Mouse (Mus musculus): ENCODE measurements around the gene Foxc2. TPM values are rescaled to one million over a fixed set of nuclear protein-coding genes. Genes with fewer than 3 reads are reported as not detected.
A peak's percentile ranks its signal among the peaks of the same experiment; 100 is the strongest.

The Foxc2 gene
- polyA plus RNA-seq, 1 experiment from 2014 or later, result 0.48 TPM

- H3K9ac ChIP-seq (ENCODE audit: low read depth, low read length), result no peak overlapping the region
Measured at GRCm38 (mm10) chr8:121126191-121126590, 10.2 kb downstream of the Foxc2 start.

GRCm38 (mm10) chr8:121126694-121127093, 10.7 kb downstream of the Foxc2 start:
- no peak for TF ChIP-seq CTCF (IDR thresholded peaks at IDR 0.05; ENCODE audit: low read depth)
- peaks cover 92% of the 10 kb centered on the region for H3K27me3 ChIP-seq (replicated peaks; ENCODE audit: control insufficient read depth, insufficient read depth, low read length)
- ATAC-seq, result no peak
- H3K4me2 ChIP-seq (replicated peaks; ENCODE audit: low read depth), result peak overlapping the region; percentile 64; the same call in 1 of the 2 replicates
- no peak overlapping the region for H3K27ac ChIP-seq (ENCODE audit: low read depth, low read length)
- H3K9me3 ChIP-seq (ENCODE audit: control insufficient read depth), result no peaks in the 10 kb centered on the region
- no peak overlapping the region; the same call in 1 of the 2 replicates for H3K4me3 ChIP-seq (ENCODE audit: low read depth, low read length)
- WGBS, result 15% methylated on average over 6 of the region's 6 CpGs
- H3K4me1 ChIP-seq (replicated peaks; ENCODE audit: control insufficient read depth, insufficient read depth, low read length), result no peaks in the 10 kb centered on the region
- H3K36me3 ChIP-seq (ENCODE audit: control insufficient read depth, insufficient read depth), result no peaks in the 10 kb centered on the region
- H3K9ac ChIP-seq (ENCODE audit: low read depth, low read length), result no peak overlapping the region

More at GRCm38 (mm10) chr8:121126191-121126590, 10.2 kb downstream of the Foxc2 start:
- no peak overlapping the region for H3K27ac ChIP-seq (ENCODE audit: low read depth, low read length)
- peaks cover 97% of the 10 kb centered on the region for H3K27me3 ChIP-seq (replicated peaks; ENCODE audit: control insufficient read depth, insufficient read depth, low read length)
- no peaks in the 10 kb centered on the region for H3K9me3 ChIP-seq (ENCODE audit: control insufficient read depth)
- H3K4me1 ChIP-seq (replicated peaks; ENCODE audit: control insufficient read depth, insufficient read depth, low read length), result no peaks in the 10 kb centered on the region
- no peaks in the 10 kb centered on the region for H3K36me3 ChIP-seq (ENCODE audit: control insufficient read depth, insufficient read depth)
- TF ChIP-seq CTCF (IDR thresholded peaks at IDR 0.05; ENCODE audit: low read depth), result no peak
- no peak for ATAC-seq
- H3K4me2 ChIP-seq (replicated peaks; ENCODE audit: low read depth), result peak overlapping the region; percentile 64
- WGBS, result 9% methylated on average over 6 of the region's 6 CpGs
- peak overlapping the region; percentile 32 for H3K4me3 ChIP-seq (ENCODE audit: low read depth, low read length)

- Histone ChIP-seq H3K36me3 (ENCODE audit: control insufficient read depth, insufficient read depth) (no peaks in the 10 kb centered on the region), H3K9ac (ENCODE audit: low read depth, low read length) (no peak overlapping the region), H3K27me3 (replicated peaks; ENCODE audit: control insufficient read depth, insufficient read depth, low read length) (peaks cover 86% of the 10 kb centered on the region), H3K4me2 (replicated peaks; ENCODE audit: low read depth) (0 out of 2 replicates have a peak overlapping the region, but pooled peaks have one; percentile 64), H3K27ac (ENCODE audit: low read depth, low read length) (no peak overlapping the region), H3K4me1 (replicated peaks; ENCODE audit: control insufficient read depth, insufficient read depth, low read length) (no peaks in the 10 kb centered on the region), H3K4me3 (ENCODE audit: low read depth, low read length) (no peak overlapping the region), H3K9me3 (ENCODE audit: control insufficient read depth) (no peaks in the 10 kb centered on the region)
- 4% methylated on average over 11 of the region's 11 CpGs for WGBS
- TF ChIP-seq CTCF (IDR thresholded peaks at IDR 0.05; ENCODE audit: low read depth), result no peak
- no peak for ATAC-seq
Measured at GRCm38 (mm10) chr8:121127291-121127701, 11.3 kb downstream of the Foxc2 start.

DNA sequence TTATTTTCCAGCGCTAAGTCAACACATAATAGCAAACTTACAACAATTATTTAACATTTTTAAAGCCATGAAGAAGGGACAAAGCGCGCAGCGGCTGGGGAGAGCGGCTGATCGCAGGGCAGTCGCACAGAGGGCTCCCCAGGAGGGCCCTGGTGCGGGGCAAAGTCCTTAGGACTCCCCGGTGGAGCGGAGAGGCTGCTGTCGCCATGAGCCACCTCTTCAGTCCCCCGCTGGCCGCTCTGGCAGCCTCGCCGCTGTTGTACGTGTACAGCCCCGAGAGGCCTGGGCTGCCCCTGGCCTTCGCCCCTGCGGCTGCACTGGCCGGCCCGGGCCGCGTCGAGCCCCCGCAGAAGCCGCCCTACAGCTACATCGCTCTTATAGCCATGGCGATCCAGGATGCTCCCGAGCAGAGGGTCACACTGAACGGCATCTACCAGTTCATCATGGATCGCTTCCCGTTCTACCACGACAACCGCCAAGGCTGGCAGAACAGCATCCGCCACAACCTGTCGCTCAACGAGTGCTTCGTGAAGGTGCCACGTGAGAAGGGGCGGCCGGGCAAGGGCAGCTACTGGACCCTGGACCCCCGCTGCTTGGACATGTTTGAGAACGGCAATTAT, 11.9 kb downstream of the Foxc2 start, which contains the start of gene Foxl1:
Gene Foxl1, plus strand, starts transcription at position 185 of the 620 bp plus-strand sequence.
- Histone ChIP-seq H3K4me3 (ENCODE audit: low read depth, low read length) (peak within 1 kb of the TSS; percentile 36), H3K36me3 (ENCODE audit: control insufficient read depth, insufficient read depth) (no peaks in the 10 kb centered on the region), H3K9ac (ENCODE audit: low read depth, low read length) (peak within 1 kb of the TSS; percentile 26; the same call in 1 of the 2 replicates), H3K4me2 (replicated peaks; ENCODE audit: low read depth) (peak within 1 kb of the TSS; percentile 64), H3K27me3 (replicated peaks; ENCODE audit: control insufficient read depth, insufficient read depth, low read length) (peaks cover 80% of the 10 kb centered on the region), H3K9me3 (ENCODE audit: control insufficient read depth) (no peaks in the 10 kb centered on the region), H3K27ac (ENCODE audit: low read depth, low read length) (peak within 1 kb of the TSS; percentile 68), H3K4me1 (replicated peaks; ENCODE audit: control insufficient read depth, insufficient read depth, low read length) (no peaks in the 10 kb centered on the region)
- WGBS, result 1% methylated on average over 43 of the region's 43 CpGs
- ATAC-seq, result no peak
- no peak for TF ChIP-seq CTCF (IDR thresholded peaks at IDR 0.05; ENCODE audit: low read depth)

GRCm38 (mm10) chr8:121128531-121129264, 12.7 kb downstream of the Foxc2 start:
- Histone ChIP-seq H3K27me3 (replicated peaks; ENCODE audit: control insufficient read depth, insufficient read depth, low read length) (peaks cover 72% of the 10 kb centered on the region), H3K4me2 (replicated peaks; ENCODE audit: low read depth) (peak overlapping the region; percentile 51), H3K9me3 (ENCODE audit: control insufficient read depth) (no peaks in the 10 kb centered on the region), H3K4me1 (replicated peaks; ENCODE audit: control insufficient read depth, insufficient read depth, low read length) (no peaks in the 10 kb centered on the region), H3K36me3 (ENCODE audit: control insufficient read depth, insufficient read depth) (no peaks in the 10 kb centered on the region), H3K9ac (ENCODE audit: low read depth, low read length) (peak overlapping the region; percentile 26; the same call in 1 of the 2 replicates), H3K27ac (ENCODE audit: low read depth, low read length) (peak overlapping the region; percentile 68), H3K4me3 (ENCODE audit: low read depth, low read length) (peak overlapping the region; percentile 36)
- no peak for ATAC-seq
- no peak for TF ChIP-seq CTCF (IDR thresholded peaks at IDR 0.05; ENCODE audit: low read depth)
- 4% methylated on average over 50 of the region's 55 CpGs for WGBS

DNA sequence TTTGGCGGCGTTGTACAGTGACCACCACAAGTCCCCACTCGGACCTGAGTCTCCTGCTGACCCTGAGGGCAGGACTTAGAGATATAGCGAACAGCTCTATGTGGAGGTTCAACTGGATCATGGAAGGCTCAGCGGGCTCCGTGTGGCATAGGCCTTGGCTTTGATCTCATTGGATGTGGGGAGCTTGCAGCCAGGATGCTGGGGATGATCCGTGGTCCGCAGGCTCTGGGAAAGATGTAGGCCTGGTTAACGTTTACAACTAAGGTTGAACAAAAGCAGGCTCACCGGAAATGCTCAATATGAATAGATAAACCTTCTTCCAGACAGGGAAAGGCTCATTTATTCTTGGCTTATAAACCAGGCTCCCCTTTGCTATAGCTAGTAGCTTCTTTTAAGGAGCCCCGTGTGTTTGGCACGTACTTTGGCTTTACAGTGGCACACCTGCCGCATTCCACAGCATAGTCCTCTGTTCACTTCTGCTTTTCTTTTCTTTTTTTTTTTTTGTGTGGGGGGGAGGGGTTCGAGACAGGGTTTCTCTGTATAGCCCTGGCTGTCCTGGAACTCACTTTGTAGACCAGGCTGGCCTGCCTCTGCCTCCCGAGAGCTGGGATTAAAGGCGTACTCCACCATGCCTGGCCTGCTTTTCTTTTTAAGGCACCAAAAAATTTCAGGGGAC, 13.4 kb downstream of the Foxc2 start:
- no peaks in the 10 kb centered on the region for H3K4me1 ChIP-seq (replicated peaks; ENCODE audit: control insufficient read depth, insufficient read depth, low read length)
- peak overlapping the region; percentile 36 for H3K4me3 ChIP-seq (ENCODE audit: low read depth, low read length)
- no peak overlapping the region for H3K27ac ChIP-seq (ENCODE audit: low read depth, low read length)
- ATAC-seq, result no peak
- H3K9me3 ChIP-seq (ENCODE audit: control insufficient read depth), result no peaks in the 10 kb centered on the region
- WGBS, result 27% methylated on average over 16 of the region's 16 CpGs
- peaks cover 66% of the 10 kb centered on the region for H3K27me3 ChIP-seq (replicated peaks; ENCODE audit: control insufficient read depth, insufficient read depth, low read length)
- no peak overlapping the region for H3K9ac ChIP-seq (ENCODE audit: low read depth, low read length)
- H3K4me2 ChIP-seq (replicated peaks; ENCODE audit: low read depth), result peak overlapping the region; percentile 32; the same call in 1 of the 2 replicates
- H3K36me3 ChIP-seq (ENCODE audit: control insufficient read depth, insufficient read depth), result no peaks in the 10 kb centered on the region
- no peak for TF ChIP-seq CTCF (IDR thresholded peaks at IDR 0.05; ENCODE audit: low read depth)
